Mouse (Mus musculus) embryonic fibroblast, embryonic 13.5 days (primary cell): ENCODE measurements around the gene Sh3pxd2b.

Experiments
- CTCF ChIP-seq: IDR thresholded peaks from 2 replicates; pipeline ENCODE4 v1.5.1; 2011; ENCODE audit warnings: mild to moderate bottlenecking, control low read depth, low read length, moderate library complexity, borderline replicate concordance; ENCODE audit not compliant: insufficient read depth
- POLR2A ChIP-seq: IDR thresholded peaks from 2 replicates; pipeline ENCODE4 v1.6.1; 2011; ENCODE audit warnings: low read depth, mild to moderate bottlenecking, control low read depth, low read length, moderate library complexity

DNA sequence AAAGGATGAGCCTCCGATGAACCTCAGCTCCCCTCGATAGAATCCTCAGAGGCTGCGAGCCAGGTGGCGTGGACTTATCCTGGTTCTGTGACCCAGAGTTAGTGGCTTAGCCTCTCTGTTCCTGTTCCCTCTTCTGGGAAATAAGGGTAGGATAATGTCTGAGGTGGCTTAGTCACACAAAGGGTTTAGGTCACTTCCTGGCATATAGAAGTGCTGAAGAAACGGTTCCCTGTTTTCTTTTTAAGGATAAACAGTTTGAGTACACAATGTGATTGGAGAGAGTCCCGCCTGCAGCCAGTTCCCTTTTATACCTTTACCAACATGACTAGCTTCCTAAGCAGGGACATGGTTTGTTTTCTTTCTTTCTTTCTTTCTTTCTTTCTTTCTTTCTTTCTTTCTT, 10.8 kb downstream of the Sh3pxd2b start:
- TF ChIP-seq CTCF: no peak
- TF ChIP-seq POLR2A: no peak
